Mouse (Mus musculus): ENCODE results near the gene Fpgs. TPM values are rescaled to one million over a fixed set of nuclear protein-coding genes. Genes with fewer than 3 reads are reported as not detected.

Fpgs gene
- polyA plus RNA-seq, 1 experiment = 26.7 TPM

GRCm38 (mm10) chr2:32687562-32687961 is 16.4 kb downstream of the Fpgs start:
- Histone ChIP-seq H3ac (ENCODE audit: control insufficient read depth, insufficient read length, low read depth) (no peak overlapping the region), H3K27me3 (ENCODE audit: control insufficient read depth, insufficient read depth, insufficient read length) (no peaks in the 10 kb centered on the region), H3K79me3 (ENCODE audit: low read depth) (peaks cover 2% of the 10 kb centered on the region), H3K4me3 (ENCODE audit: insufficient read depth, poor library complexity, severe bottlenecking) (no peak overlapping the region), H3K36me3 (ENCODE audit: control insufficient read depth, insufficient read depth) (peaks cover 69% of the 10 kb centered on the region), H3K79me2 (ENCODE audit: control insufficient read depth, insufficient read depth) (peaks cover 8% of the 10 kb centered on the region)
- TF ChIP-seq CEBPB (IDR thresholded peaks at IDR 0.05; ENCODE audit: low read depth) = no peak
- TF ChIP-seq CTCF (IDR thresholded peaks at IDR 0.05; ENCODE audit: control insufficient read depth, insufficient read depth, insufficient read length) = no peak
- TF ChIP-seq MYOD1 (IDR thresholded peaks at IDR 0.05; ENCODE audit: control insufficient read depth, insufficient read length, low read depth) = no peak
- TF ChIP-seq USF1 (IDR thresholded peaks at IDR 0.05; ENCODE audit: low read depth) = no peak
- no peak for TF ChIP-seq MAX (IDR thresholded peaks at IDR 0.05)
- TF ChIP-seq FOSL1 (IDR thresholded peaks at IDR 0.05; ENCODE audit: insufficient read depth, low read length, poor library complexity, severe bottlenecking) = no peak
- no peak for TF ChIP-seq MYOG (IDR thresholded peaks at IDR 0.05; ENCODE audit: control insufficient read depth, extremely low read depth, insufficient read length)

GRCm38 (mm10) chr2:32686640-32687039 is 17.3 kb downstream of the Fpgs start:
- TF ChIP-seq USF1 (IDR thresholded peaks at IDR 0.05; ENCODE audit: low read depth) (no peak), FOSL1 (IDR thresholded peaks at IDR 0.05; ENCODE audit: insufficient read depth, low read length, poor library complexity, severe bottlenecking) (no peak), CEBPB (IDR thresholded peaks at IDR 0.05; ENCODE audit: low read depth) (no peak), MAX (IDR thresholded peaks at IDR 0.05) (no peak), MYOG (IDR thresholded peaks at IDR 0.05; ENCODE audit: control insufficient read depth, extremely low read depth, insufficient read length) (no peak)
- Histone ChIP-seq H3K27me3 (ENCODE audit: control insufficient read depth, insufficient read depth, insufficient read length) (no peaks in the 10 kb centered on the region), H3K79me2 (ENCODE audit: control insufficient read depth, insufficient read depth) (no peaks in the 10 kb centered on the region), H3ac (ENCODE audit: control insufficient read depth, insufficient read length, low read depth) (no peak overlapping the region), H3K4me3 (ENCODE audit: insufficient read depth, poor library complexity, severe bottlenecking) (no peak overlapping the region), H3K36me3 (ENCODE audit: control insufficient read depth, insufficient read depth) (peaks cover 75% of the 10 kb centered on the region), H3K79me3 (ENCODE audit: low read depth) (no peaks in the 10 kb centered on the region)

- Histone ChIP-seq H3K79me2 (ENCODE audit: control insufficient read depth, insufficient read depth) (no peaks in the 10 kb centered on the region), H3K27me3 (ENCODE audit: control insufficient read depth, insufficient read depth, insufficient read length) (no peaks in the 10 kb centered on the region), H3ac (ENCODE audit: control insufficient read depth, insufficient read length, low read depth) (no peak overlapping the region), H3K4me3 (ENCODE audit: insufficient read depth, poor library complexity, severe bottlenecking) (no peak overlapping the region), H3K79me3 (ENCODE audit: low read depth) (no peaks in the 10 kb centered on the region), H3K36me3 (ENCODE audit: control insufficient read depth, insufficient read depth) (peaks cover 75% of the 10 kb centered on the region)
- TF ChIP-seq CEBPB (IDR thresholded peaks at IDR 0.05; ENCODE audit: low read depth) (peak; percentile 57), FOSL1 (IDR thresholded peaks at IDR 0.05; ENCODE audit: insufficient read depth, low read length, poor library complexity, severe bottlenecking) (no peak)
These were observed 18.1 kb downstream of the Fpgs start for GRCm38 (mm10) chr2:32685807-32686206.

- H3ac ChIP-seq (ENCODE audit: control insufficient read depth, insufficient read length, low read depth) = no peak overlapping the region
- no peaks in the 10 kb centered on the region for H3K27me3 ChIP-seq (ENCODE audit: control insufficient read depth, insufficient read depth, insufficient read length)
- H3K4me3 ChIP-seq (ENCODE audit: insufficient read depth, poor library complexity, severe bottlenecking) = no peak overlapping the region
- H3K36me3 ChIP-seq (ENCODE audit: control insufficient read depth, insufficient read depth) = peaks cover 71% of the 10 kb centered on the region
- H3K79me3 ChIP-seq (ENCODE audit: low read depth) = no peaks in the 10 kb centered on the region
- H3K79me2 ChIP-seq (ENCODE audit: control insufficient read depth, insufficient read depth) = no peaks in the 10 kb centered on the region
- TF ChIP-seq MYOG (IDR thresholded peaks at IDR 0.05; ENCODE audit: control insufficient read depth, extremely low read depth, insufficient read length) = no peak
- no peak for TF ChIP-seq MYOD1 (IDR thresholded peaks at IDR 0.05; ENCODE audit: control insufficient read depth, insufficient read length, low read depth)
- no peak for TF ChIP-seq CTCF (IDR thresholded peaks at IDR 0.05; ENCODE audit: control insufficient read depth, insufficient read depth, insufficient read length)
- TF ChIP-seq MAX (IDR thresholded peaks at IDR 0.05) = no peak
- no peak for TF ChIP-seq USF1 (IDR thresholded peaks at IDR 0.05; ENCODE audit: low read depth)
- TF ChIP-seq FOSL1 (IDR thresholded peaks at IDR 0.05; ENCODE audit: insufficient read depth, low read length, poor library complexity, severe bottlenecking) = no peak
- no peak for TF ChIP-seq CEBPB (IDR thresholded peaks at IDR 0.05; ENCODE audit: low read depth)
These were observed 19.1 kb downstream of the Fpgs start for GRCm38 (mm10) chr2:32684681-32685428.

GRCm38 (mm10) chr2:32683701-32684100 is 20.2 kb downstream of the Fpgs start:
- no peaks in the 10 kb centered on the region for H3K79me3 ChIP-seq (ENCODE audit: low read depth)
- H3ac ChIP-seq (ENCODE audit: control insufficient read depth, insufficient read length, low read depth) = no peak overlapping the region
- no peaks in the 10 kb centered on the region for H3K27me3 ChIP-seq (ENCODE audit: control insufficient read depth, insufficient read depth, insufficient read length)
- TF ChIP-seq FOSL1 (IDR thresholded peaks at IDR 0.05; ENCODE audit: insufficient read depth, low read length, poor library complexity, severe bottlenecking) = no peak
- TF ChIP-seq MYOG (IDR thresholded peaks at IDR 0.05; ENCODE audit: control insufficient read depth, extremely low read depth, insufficient read length) = no peak
- TF ChIP-seq CEBPB (IDR thresholded peaks at IDR 0.05; ENCODE audit: low read depth) = no peak
- no peak for TF ChIP-seq USF1 (IDR thresholded peaks at IDR 0.05; ENCODE audit: low read depth)
- TF ChIP-seq CTCF (IDR thresholded peaks at IDR 0.05; ENCODE audit: control insufficient read depth, insufficient read depth, insufficient read length) = no peak
- no peak for TF ChIP-seq MAX (IDR thresholded peaks at IDR 0.05)
- TF ChIP-seq MYOD1 (IDR thresholded peaks at IDR 0.05; ENCODE audit: control insufficient read depth, insufficient read length, low read depth) = no peak
- no peaks in the 10 kb centered on the region for H3K79me2 ChIP-seq (ENCODE audit: control insufficient read depth, insufficient read depth)
- H3K36me3 ChIP-seq (ENCODE audit: control insufficient read depth, insufficient read depth) = peaks cover 67% of the 10 kb centered on the region
- no peak overlapping the region for H3K4me3 ChIP-seq (ENCODE audit: insufficient read depth, poor library complexity, severe bottlenecking)
